Mouse (Mus musculus): ENCODE measurements around the gene Rxfp1.

Rxfp1 gene

GRCm38 (mm10) chr3:79737780-79738179 lies at the start of gene Rxfp1:
Gene Rxfp1 (minus strand): TSS chr3:79737880.
- H3K27me3 ChIP-seq (ENCODE audit: control insufficient read depth, insufficient read depth, low read length, poor library complexity, severe bottlenecking), result no peaks in the 10 kb centered on the region
- DNase-seq (ENCODE audit: low read depth, low spot score), result no peak
- no peaks in the 10 kb centered on the region for H3K36me3 ChIP-seq (ENCODE audit: control insufficient read depth, insufficient read depth, low read length, poor library complexity, severe bottlenecking)

GRCm38 (mm10) chr3:79784362-79784736 lies 46.7 kb upstream of the Rxfp1 start:
- no peaks in the 10 kb centered on the region for H3K36me3 ChIP-seq (ENCODE audit: control insufficient read depth, insufficient read depth, low read length, poor library complexity, severe bottlenecking)
- no peak for DNase-seq (ENCODE audit: low read depth, low spot score)
- peaks cover 2% of the 10 kb centered on the region; the same call in 1 of the 2 replicates for H3K27me3 ChIP-seq (ENCODE audit: control insufficient read depth, insufficient read depth, low read length, poor library complexity, severe bottlenecking)

- peaks cover 2% of the 10 kb centered on the region; the same call in 1 of the 2 replicates for H3K27me3 ChIP-seq (ENCODE audit: control insufficient read depth, insufficient read depth, low read length, poor library complexity, severe bottlenecking)
- H3K36me3 ChIP-seq (ENCODE audit: control insufficient read depth, insufficient read depth, low read length, poor library complexity, severe bottlenecking), result no peaks in the 10 kb centered on the region
- no peak for DNase-seq (ENCODE audit: low read depth, low spot score)
Measured at GRCm38 (mm10) chr3:79783630-79784361, 46.1 kb upstream of the Rxfp1 start.

GRCm38 (mm10) chr3:79772701-79773100 lies 35.0 kb upstream of the Rxfp1 start:
- Histone ChIP-seq H3K27me3 (ENCODE audit: control insufficient read depth, insufficient read depth, low read length, poor library complexity, severe bottlenecking) (no peaks in the 10 kb centered on the region), H3K36me3 (ENCODE audit: control insufficient read depth, insufficient read depth, low read length, poor library complexity, severe bottlenecking) (no peaks in the 10 kb centered on the region)
- DNase-seq (ENCODE audit: low read depth, low spot score), result no peak

- no peak for DNase-seq (ENCODE audit: low read depth, low spot score)
- no peaks in the 10 kb centered on the region for H3K36me3 ChIP-seq (ENCODE audit: control insufficient read depth, insufficient read depth, low read length, poor library complexity, severe bottlenecking)
Measured at GRCm38 (mm10) chr3:79753736-79754135, 16.1 kb upstream of the Rxfp1 start.

GRCm38 (mm10) chr3:79746585-79746984 lies 8.9 kb upstream of the Rxfp1 start:
- no peaks in the 10 kb centered on the region for H3K27me3 ChIP-seq (ENCODE audit: control insufficient read depth, insufficient read depth, low read length, poor library complexity, severe bottlenecking)
- peak; percentile 78 for DNase-seq (ENCODE audit: low read depth, low spot score)
- H3K36me3 ChIP-seq (ENCODE audit: control insufficient read depth, insufficient read depth, low read length, poor library complexity, severe bottlenecking), result no peaks in the 10 kb centered on the region

More at GRCm38 (mm10) chr3:79753736-79754135, 16.1 kb upstream of the Rxfp1 start:
- H3K27me3 ChIP-seq (ENCODE audit: control insufficient read depth, insufficient read depth, low read length, poor library complexity, severe bottlenecking), result no peaks in the 10 kb centered on the region

- DNase-seq (ENCODE audit: low read depth, low spot score), result no peak
Measured at GRCm38 (mm10) chr3:79745101-79745500, 7.4 kb upstream of the Rxfp1 start.

GRCm38 (mm10) chr3:79744415-79744814 lies 6.7 kb upstream of the Rxfp1 start:
- H3K36me3 ChIP-seq (ENCODE audit: control insufficient read depth, insufficient read depth, low read length, poor library complexity, severe bottlenecking), result no peaks in the 10 kb centered on the region
- DNase-seq (ENCODE audit: low read depth, low spot score), result peak; percentile 17
- no peaks in the 10 kb centered on the region for H3K27me3 ChIP-seq (ENCODE audit: control insufficient read depth, insufficient read depth, low read length, poor library complexity, severe bottlenecking)

More at GRCm38 (mm10) chr3:79745101-79745500, 7.4 kb upstream of the Rxfp1 start:
- no peaks in the 10 kb centered on the region for H3K27me3 ChIP-seq (ENCODE audit: control insufficient read depth, insufficient read depth, low read length, poor library complexity, severe bottlenecking)
- no peaks in the 10 kb centered on the region for H3K36me3 ChIP-seq (ENCODE audit: control insufficient read depth, insufficient read depth, low read length, poor library complexity, severe bottlenecking)

GRCm38 (mm10) chr3:79740351-79740750 lies 2.7 kb upstream of the Rxfp1 start:
- no peak for DNase-seq (ENCODE audit: low read depth, low spot score)
- Histone ChIP-seq H3K36me3 (ENCODE audit: control insufficient read depth, insufficient read depth, low read length, poor library complexity, severe bottlenecking) (no peaks in the 10 kb centered on the region), H3K27me3 (ENCODE audit: control insufficient read depth, insufficient read depth, low read length, poor library complexity, severe bottlenecking) (no peaks in the 10 kb centered on the region)

- H3K36me3 ChIP-seq (ENCODE audit: control insufficient read depth, insufficient read depth, low read length, poor library complexity, severe bottlenecking), result no peaks in the 10 kb centered on the region
- no peak for DNase-seq (ENCODE audit: low read depth, low spot score)
- H3K27me3 ChIP-seq (ENCODE audit: control insufficient read depth, insufficient read depth, low read length, poor library complexity, severe bottlenecking), result no peaks in the 10 kb centered on the region
Measured at GRCm38 (mm10) chr3:79738451-79738850, 771 bp upstream of the Rxfp1 start.

GRCm38 (mm10) chr3:79726506-79727075 lies 11.1 kb downstream of the Rxfp1 start:
- Histone ChIP-seq H3K27me3 (ENCODE audit: control insufficient read depth, insufficient read depth, low read length, poor library complexity, severe bottlenecking) (no peaks in the 10 kb centered on the region), H3K36me3 (ENCODE audit: control insufficient read depth, insufficient read depth, low read length, poor library complexity, severe bottlenecking) (no peaks in the 10 kb centered on the region)
- no peak for DNase-seq (ENCODE audit: low read depth, low spot score)

GRCm38 (mm10) chr3:79720756-79721484 lies 16.8 kb downstream of the Rxfp1 start:
- H3K36me3 ChIP-seq (ENCODE audit: control insufficient read depth, insufficient read depth, low read length, poor library complexity, severe bottlenecking), result no peaks in the 10 kb centered on the region
- DNase-seq (ENCODE audit: low read depth, low spot score), result no peak
- H3K27me3 ChIP-seq (ENCODE audit: control insufficient read depth, insufficient read depth, low read length, poor library complexity, severe bottlenecking), result no peaks in the 10 kb centered on the region

- H3K36me3 ChIP-seq (ENCODE audit: control insufficient read depth, insufficient read depth, low read length, poor library complexity, severe bottlenecking), result no peaks in the 10 kb centered on the region
- DNase-seq (ENCODE audit: low read depth, low spot score), result no peak
- H3K27me3 ChIP-seq (ENCODE audit: control insufficient read depth, insufficient read depth, low read length, poor library complexity, severe bottlenecking), result no peaks in the 10 kb centered on the region
Measured at GRCm38 (mm10) chr3:79706436-79706835, 31.2 kb downstream of the Rxfp1 start.

- no peaks in the 10 kb centered on the region for H3K36me3 ChIP-seq (ENCODE audit: control insufficient read depth, insufficient read depth, low read length, poor library complexity, severe bottlenecking)
- no peak for DNase-seq (ENCODE audit: low read depth, low spot score)
- no peaks in the 10 kb centered on the region for H3K27me3 ChIP-seq (ENCODE audit: control insufficient read depth, insufficient read depth, low read length, poor library complexity, severe bottlenecking)
Measured at GRCm38 (mm10) chr3:79703135-79703534, 34.5 kb downstream of the Rxfp1 start.

GRCm38 (mm10) chr3:79691957-79692356 lies 45.7 kb downstream of the Rxfp1 start:
- Histone ChIP-seq H3K27me3 (ENCODE audit: control insufficient read depth, insufficient read depth, low read length, poor library complexity, severe bottlenecking) (no peaks in the 10 kb centered on the region), H3K36me3 (ENCODE audit: control insufficient read depth, insufficient read depth, low read length, poor library complexity, severe bottlenecking) (no peaks in the 10 kb centered on the region)
- DNase-seq (ENCODE audit: low read depth, low spot score), result no peak
